Mouse (Mus musculus): ENCODE measurements around the gene Otop2.
A peak's percentile ranks its signal among the peaks of the same experiment; 100 is the strongest.

Gene Otop2

DNA sequence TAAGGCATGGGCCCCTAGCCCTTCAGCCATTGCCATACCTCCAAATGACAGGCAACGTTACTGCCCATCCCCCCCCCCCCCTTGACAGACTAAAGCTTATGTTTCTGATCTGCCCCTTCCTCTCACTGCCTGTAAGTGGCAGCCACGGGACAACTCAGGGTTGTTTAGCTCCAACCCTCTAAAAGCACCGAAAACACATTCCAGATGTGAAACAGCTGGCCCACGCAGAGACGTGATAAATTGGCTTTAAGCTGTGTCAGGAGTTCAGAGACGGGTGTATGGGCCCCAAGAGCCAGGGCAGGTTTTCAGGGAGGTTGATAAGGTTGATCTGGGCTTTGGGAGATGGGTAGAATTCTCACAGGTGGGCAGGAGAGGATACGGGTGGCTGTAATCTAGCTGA is 38.6 kb downstream of the Otop2 start:
- DNase-seq (ENCODE audit: low spot score in 2 of 2) = no peak

DNA sequence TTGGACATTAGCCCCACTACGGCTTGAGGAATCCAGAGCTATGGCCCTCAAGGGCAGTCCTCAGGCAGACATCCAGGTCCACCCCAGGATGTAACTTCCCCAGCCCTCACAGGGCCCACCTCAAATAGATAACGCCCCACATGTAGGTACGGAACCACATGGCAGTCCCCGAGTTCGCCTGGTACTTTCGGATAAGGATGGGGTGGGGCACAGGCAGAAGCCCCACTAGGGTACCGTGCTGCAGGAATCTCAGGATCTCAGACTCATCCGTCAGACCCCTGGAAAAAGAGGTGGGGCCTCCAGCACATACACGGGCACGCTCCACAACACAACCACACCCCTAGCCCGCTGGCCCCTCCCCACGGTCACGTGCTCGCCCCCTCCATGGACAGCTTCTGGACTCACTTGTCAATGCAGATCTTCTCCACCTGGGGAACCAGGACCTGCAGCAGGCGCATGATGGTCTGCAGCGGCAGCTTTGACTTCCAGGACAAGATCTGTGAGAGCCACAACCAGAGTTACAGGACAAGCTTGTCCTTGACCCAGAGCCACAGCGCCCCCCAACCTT is 41.8 kb downstream of the Otop2 start:
- no peak for DNase-seq (ENCODE audit: low spot score in 2 of 2)

DNA sequence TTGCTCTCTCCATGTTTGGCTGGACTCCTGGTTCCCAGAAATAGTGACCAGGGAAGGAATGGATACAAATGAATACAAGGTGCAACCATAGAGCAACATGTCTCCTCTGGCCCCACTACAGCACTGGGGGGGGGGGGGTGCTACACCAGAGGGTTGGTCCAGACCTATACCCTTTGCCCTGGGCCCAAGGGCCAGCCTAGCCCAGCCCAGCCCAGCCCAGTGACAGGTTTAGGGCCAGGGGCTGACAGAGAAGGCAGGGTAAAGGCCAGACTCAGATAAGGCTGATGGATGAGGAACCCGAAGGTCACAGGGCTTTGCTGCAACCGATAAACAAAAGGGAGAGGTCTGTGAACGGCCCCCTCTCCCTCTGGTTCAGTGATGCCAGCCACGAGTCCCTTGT is 43.0 kb downstream of the Otop2 start:
- DNase-seq (ENCODE audit: low spot score in 2 of 2) = no peak

DNA sequence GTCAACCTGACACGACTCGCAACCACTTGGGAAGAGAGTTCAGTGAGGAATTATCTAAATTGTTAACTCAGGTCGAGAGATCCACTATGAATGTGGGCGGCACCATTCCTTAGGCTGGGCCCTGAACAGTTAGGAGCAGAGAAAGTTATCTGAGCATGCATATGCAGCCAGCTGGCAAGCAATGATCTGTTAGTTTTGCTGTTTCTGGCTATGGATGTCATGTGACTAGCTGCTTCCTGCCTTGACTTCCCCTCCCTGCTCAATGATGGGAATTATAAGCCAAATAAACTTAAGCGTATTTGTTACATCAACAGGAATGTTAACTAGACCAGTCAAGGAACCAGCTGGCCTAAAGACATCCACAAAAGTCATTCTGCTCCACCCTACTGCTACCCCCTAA is 46.4 kb downstream of the Otop2 start:
- no peak for DNase-seq (ENCODE audit: low spot score in 2 of 2)

DNA sequence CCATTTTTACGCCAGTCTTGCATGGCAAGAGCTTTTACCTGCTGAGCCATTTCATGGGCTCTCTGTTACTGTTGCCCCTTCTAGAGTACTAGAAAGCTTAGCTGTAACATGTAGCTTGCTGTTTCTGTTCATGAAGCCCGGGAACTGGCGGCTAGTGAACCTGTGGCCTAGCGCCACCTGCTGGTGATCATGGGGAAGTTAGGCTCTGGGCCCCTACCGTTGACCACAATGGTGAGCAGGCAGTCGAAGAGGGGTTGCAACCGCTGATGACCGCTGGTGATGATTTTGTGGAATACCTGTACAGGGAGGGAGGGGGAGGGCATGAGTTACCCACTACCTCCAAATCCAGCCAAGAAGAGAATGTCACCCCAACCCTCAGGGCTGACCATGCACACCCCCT is 47.2 kb downstream of the Otop2 start:
- peak in 1 of 2 experiments; percentile 56 for DNase-seq (ENCODE audit: low spot score in 2 of 2)

DNA sequence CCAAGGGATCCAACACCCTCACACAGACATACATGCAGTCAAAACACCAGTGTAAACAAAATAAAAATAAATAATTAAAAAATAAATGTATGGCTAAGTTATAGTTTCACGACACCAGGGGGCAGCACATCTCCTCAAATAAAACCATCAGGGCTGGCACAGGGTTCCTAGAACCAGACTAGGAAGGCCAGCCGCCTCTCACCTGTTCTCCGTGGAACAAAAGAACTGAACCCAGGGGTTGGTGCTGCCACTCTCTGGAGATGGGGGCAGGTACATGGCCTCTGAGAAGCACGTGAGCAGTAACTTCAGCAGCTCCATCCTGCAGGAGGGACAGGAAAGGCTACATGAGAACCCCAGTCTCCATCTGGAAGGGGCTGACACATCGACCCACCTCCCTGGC is 51.5 kb downstream of the Otop2 start:
- peak in 1 of 2 experiments; percentile 50 for DNase-seq (ENCODE audit: low spot score in 2 of 2)

DNA sequence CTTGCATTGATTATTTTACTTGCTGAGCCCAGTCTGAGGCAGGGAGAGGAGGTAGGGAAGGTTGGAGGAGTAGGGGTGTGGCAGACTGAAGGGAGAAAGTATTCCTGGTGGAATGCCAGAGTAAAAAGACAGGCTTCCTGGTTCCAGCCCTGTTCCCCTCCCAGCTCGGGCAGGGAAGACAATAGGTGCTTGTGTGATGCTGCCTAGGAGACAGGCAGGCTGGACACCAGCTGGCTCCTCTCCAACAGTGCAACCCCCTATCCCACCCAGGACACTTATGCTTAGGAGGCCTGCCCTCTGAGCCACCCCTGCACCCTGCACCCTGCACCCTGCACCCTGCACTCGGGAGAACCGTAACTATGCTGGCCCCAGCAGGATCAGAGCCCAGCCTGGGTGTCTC is 52.3 kb downstream of the Otop2 start:
- DNase-seq (ENCODE audit: low spot score in 2 of 2) = no peak

DNA sequence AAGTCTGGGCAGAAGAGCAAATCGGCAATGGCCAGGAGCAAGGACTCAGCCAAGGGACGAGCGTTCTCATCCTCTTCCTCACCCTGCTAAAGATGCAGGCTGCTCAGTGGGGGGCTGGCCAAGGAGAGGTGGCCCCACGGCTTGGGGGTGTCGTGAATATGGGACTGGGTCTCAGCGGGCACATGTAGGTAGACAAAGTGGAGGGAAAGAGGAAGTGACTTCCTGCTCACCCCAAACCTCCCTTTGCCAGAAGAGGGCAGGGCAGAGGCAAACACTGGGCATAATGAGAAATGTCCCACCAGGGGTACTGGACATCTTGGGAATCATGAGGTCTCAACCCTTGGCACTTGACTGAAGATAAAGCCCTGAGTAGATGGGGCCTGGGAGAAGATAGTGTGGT is 52.8 kb downstream of the Otop2 start:
- no peak for DNase-seq (ENCODE audit: low spot score in 2 of 2)

DNA sequence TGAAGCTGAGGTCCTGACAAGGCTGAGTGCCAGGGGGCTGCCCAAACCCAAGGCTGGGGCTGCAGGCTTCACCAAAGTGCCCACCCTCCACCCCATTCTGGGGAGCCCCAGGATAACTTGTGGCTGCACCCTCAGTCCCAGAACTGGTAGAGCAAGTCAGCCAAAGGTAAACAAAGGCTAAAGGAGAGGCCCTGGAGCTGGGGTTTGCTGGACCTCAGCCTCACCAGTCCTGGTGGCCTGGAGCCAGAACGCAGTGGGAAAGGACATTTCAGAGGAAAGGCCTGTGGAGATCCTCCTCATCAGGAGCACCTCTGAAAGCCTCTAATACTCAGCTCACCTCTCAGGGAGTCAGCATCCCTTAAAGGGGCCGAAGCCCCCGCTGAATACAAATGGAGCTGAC is 57.2 kb downstream of the Otop2 start:
- DNase-seq (ENCODE audit: low spot score in 2 of 2) = no peak

DNA sequence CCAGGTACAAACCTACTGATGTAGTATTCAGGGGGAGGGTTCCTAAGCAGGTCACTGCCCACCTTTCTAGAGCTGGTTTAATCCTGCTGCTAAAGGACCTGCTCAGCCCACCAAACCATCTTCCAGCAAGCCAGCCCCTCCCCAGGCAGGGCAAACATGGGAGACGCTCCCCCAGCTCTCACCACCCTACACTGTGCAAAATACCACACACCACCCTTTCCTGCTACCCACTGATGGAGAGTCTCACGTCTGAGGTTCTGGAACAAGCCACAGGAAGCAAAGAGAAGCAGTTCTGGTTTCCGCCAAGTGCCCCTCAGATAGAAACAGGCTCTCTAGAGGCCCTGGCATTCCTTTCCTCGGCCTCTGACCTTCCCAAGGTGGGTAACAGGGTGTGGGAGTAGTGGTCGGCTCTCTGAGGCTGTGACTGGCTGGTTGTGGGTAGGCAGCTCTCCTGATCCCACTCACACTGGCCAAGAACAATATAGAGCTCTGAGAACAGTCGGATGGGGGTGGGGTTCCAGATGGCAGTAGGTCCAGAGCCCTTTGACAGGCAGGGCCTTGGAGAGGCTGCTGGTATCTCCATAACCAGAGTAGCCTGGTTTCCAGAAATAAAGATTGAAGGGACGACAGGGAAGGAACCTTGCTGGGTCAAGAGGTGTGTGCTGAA is 59.2 kb downstream of the Otop2 start:
- no peak for DNase-seq (ENCODE audit: low spot score in 2 of 2)

DNA sequence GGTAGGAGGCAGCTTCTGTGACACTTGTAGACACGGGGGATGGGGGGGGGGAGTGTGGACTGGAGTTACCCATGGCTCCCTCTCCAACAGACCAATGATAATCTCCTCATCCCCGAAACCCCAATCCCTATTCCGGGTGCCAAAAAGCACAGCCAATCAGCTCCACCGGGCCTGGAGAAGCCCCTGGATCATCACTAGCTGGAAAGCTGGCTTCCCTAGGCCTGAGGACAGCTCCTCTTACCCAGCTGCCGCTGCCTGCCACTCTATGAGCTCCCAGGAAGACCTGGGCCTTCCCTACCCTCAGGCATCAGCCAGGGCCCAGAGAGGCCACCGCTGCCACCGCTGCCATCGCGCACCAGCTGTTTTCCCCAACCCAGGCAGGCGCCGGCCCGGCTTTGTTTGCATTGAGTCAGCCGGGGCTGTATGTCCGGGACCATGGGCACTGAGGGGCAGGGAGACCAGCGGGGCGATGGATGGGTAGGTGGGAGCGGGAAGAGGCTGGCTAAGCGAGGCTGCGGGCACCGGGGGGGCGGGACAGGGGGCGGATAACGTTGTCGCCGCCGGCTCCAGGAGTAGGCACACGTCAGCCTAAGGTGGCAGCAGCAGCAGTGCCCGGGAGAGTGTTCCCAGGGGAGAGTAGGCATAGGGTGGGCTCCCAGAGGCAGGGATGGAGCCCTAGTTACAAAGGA is 59.9 kb downstream of the Otop2 start:
- peak in 1 of 2 experiments; percentile 64 for DNase-seq (ENCODE audit: low spot score in 2 of 2)

DNA sequence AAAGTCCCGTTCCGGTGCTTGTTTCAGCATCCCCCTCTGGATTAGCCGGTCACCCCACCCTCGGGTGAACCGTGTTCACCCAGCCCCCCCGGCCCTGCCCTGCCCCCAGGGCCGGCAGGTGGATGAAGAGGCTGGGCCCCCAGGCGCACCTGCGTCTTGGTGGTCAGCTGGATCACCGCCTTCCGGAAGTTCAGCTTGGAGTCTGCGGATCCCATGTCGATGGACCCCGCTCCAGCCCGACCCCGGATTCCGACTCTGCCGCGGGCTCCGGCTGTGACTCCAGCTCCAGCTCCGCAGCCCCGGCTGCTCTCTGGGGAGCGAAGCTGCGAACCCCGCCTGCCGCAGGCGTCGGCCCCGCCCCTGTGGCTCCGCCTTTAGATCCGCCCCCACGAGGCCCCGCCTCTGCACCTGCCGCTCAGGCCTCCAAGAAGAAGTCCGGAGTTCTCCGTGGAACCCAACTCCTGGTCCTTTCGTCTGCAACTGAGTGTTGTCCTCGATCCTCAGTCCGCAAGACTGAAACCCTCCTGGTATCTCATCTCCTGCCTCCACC is 60.5 kb downstream of the Otop2 start, which contains the start of gene Hid1:
Hid1 (minus strand) TSS at position 362 of the 550 bp plus-strand sequence.
- DNase-seq (ENCODE audit: low spot score in 2 of 2) = peak; percentile 71 to 79

DNA sequence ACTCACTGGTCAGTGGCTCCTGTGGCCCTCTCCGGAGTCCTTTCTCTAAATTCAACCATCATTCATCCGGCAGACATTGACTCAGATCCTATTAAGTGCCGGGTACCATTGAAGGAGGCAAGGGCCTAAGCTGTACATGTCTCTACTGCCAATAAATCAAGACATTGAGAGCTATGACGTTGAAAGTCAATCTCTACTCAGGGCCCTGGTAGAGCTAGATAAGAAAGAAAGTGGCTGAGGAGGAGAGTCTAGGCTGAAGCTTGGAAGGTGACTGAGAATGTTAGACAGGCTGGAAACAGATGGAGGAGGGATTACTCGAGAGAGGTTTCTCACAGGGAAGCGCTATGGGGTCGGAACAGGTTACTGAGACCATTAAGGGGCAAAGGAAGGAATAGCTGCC is 63.4 kb downstream of the Otop2 start:
- DNase-seq (ENCODE audit: low spot score in 2 of 2) = no peak

DNA sequence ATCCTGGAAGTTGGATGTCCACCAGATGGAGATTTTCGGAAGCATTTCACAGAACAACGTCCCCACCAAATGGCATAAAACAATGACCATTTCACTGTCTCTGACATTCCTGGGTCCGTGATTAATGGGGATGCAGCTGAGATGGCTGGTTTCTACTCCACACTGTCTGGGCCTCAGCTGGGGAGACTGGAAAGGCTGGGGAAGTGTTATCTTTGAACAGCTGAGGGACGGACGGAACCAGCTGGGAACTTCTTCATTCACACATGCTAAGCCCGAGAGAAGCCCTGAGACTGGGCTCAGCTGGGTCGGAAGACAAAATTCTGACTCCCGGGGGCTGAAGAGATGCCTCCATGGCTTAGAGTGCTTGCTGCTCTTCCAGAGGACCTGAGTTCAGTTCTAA is 64.4 kb downstream of the Otop2 start:
- no peak for DNase-seq (ENCODE audit: low spot score in 2 of 2)

DNA sequence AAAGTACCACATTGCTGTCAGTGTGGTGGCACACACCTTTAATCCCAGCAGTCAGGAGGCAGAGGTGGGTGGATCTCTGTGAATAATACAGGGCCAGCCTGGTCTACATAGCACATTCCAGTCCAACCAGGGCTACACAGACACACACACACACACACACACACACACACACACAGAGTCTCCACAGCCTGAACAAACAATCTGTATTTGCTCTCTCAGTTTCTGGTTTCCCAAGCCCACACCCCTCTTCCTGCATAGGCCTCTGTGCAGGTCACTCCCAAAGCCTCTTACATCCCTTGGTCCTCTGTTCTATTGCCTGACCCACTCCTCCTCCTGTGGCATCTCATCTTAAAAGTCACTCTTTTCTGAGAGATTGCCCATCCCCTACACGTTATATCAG is 65.1 kb downstream of the Otop2 start:
- DNase-seq (ENCODE audit: low spot score in 2 of 2) = no peak

DNA sequence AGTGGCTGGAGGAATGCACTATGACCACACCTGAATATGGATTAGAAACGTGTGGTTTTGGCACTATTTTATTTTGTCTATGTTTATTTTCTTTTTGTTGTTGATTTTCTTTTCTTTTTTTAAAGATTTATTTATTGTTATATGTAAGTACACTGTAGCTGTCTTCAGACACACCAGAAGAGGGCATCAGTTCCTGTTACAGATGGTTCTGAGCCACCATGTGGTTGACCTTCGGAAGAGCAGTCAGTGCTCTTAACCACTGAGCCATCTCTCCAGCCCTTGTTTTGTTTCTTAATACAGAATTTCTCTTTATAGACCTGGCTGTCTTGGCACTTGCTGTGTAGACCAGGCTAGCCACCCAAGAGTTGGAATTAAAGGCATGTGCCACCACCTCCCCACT is 65.8 kb downstream of the Otop2 start:
- DNase-seq (ENCODE audit: low spot score in 2 of 2) = no peak

DNA sequence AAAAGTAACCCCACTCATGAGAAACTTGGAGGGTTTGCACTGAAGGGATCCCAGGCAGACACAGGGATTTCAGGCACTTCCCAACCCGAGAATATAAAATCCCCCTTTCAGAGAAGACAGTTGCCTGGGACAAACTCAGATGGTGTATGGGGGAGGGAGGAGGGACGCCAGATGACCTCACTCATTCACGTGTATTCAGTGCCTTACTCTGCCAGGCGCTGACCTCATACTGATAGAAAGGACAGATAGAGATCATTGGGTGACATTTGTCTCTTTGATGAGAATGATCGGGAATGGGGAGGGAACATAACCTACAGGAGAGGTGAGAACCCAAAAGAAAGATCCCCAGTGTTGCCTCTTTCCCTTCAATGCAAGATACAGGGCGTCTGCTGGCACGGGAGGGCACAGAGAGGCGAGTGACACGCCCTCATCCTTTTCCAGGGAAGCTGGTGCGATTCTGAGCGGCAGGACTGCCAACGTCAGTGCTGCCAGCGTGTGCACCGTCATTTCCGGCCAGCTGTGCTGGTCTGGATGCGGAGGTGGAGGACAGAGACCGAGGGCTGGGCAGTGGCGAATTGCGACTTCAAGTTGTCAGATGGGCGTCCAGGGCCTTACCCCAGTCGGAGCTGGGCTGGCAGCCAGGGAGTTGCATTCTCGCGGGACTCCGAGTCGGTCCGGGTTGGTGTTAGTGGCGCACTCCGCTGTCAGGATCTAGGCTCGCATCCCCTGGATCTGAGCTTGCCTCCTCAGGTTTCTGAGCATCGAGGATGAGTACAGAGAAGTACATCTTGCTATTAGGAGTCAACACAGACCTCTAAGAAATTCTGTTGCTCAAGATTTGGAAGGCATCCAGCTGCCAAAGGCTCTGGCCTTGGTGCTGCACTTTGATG is 67.1 kb downstream of the Otop2 start:
- DNase-seq (ENCODE audit: low spot score in 2 of 2) = peak; percentile 48 to 63

DNA sequence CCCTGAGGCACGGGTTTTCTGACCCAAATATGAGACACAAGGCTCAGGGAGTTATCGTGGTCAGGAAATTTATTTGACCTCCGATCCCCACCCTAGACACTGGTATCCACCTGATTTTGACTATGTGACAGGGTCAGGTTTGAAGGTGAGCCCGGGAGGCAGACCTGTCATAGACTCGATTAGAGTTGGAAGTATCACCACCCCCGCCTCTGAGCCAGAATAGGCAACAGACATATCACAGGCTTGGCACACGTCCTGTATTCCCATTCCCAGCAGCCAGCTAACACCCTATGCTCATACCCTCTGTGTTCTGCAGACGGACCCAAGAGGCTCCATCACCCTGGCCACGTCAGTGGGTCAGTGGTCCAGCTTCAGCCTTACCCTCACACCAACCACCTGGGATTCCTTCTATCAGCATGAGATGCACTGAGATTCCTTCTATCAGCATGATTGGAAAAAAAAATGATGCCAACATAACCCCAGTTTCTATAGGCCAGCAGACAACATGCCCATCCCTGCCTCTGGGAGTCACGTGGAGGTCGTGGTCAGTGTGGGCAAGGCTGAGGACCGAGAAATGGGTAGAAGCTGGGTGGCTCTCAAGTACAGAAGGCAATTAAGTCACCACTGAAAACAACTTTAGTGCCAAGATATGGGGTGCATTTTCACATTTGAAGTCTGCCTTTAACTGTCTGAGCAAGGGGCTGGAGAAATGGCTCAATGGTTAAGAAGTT is 67.9 kb downstream of the Otop2 start:
- no peak for DNase-seq (ENCODE audit: low spot score in 2 of 2)

DNA sequence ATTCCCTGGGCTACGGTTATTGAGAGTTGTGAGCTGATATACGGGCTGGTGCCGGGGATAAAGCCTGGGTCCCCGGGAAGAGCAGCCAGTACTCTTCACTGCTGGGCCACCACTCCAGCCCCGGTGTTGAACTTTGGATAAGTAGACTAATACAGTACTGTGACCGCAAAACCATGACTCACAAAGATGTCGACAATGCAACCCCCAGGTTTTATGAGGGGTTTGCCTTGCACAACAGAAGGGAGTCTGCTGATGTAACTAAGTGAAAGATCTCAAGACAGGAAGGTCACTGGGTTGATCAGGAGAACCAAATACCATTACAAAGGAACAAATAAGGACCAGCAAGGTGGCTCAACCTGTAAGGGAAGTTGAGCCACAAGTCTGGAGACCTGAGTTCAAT is 69.8 kb downstream of the Otop2 start:
- no peak for DNase-seq (ENCODE audit: low spot score in 2 of 2)

DNA sequence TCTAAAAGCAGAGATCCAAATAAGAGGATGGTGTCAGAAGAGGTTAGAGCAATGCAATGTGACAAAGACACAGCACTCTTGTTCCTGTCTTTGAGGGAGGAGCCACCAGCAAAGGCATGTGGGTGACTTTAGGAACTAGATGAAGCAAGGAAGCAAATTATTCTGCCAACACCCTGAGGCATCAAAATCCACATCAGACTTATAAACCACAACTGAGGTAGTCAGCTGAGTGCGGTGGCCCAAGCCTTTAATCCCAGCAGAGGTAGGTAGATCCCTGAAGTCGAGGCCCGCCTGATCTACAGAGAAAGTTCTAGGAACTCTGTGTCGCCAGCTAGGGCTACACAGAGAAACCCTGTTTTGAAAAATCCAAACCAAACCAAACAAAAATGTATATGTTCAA is 70.3 kb downstream of the Otop2 start:
- DNase-seq (ENCODE audit: low spot score in 2 of 2) = no peak

DNA sequence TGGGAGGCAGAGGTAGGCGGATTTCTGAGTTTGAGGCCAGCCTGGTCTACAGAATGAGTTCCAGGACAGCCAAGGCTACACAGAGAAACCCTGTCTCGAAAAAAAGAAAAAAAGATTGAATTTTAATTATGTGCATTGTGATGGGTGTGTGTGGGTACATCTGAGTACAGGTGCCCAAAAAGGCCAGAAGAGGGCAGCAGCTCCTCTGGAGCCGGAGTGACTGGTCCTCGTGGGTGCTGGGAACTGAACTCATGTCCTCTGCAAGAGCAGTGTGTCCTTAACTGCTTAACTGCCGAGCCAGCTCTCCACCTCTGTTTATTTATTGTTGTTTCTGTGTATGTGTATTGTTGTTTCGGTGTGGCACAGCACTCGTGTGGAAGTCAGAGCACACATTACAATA is 70.9 kb downstream of the Otop2 start:
- DNase-seq (ENCODE audit: low spot score in 2 of 2) = no peak

Data from frontal cortex, postnatal 14 days (tissue).